Mouse (Mus musculus): ENCODE results near the gene Grik2.

DNA sequence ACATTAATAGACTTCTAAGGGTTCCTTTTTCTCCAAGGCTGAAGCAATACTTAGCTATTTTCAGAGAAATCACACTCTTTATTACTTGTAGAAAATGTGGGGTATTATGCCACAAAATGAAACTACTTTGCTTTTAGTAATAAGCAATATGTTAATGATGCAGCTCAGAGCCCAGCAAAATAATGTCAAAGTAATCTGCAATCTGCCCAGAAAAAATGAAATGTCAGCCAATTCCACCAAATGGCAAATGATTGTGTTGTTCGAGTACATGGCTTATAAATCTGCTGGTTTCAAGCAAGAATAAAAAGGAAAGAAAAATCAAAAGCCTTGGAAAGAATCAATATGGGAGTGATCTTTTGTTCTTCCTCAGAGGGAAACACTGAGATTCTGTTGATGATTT is 136.2 kb downstream of the Grik2 start:
- TF ChIP-seq E2F4 (IDR thresholded peaks at IDR 0.05; ENCODE audit: insufficient read depth), result no peak
- TF ChIP-seq MAX (IDR thresholded peaks at IDR 0.05; ENCODE audit: low read depth), result no peak
- TF ChIP-seq POLR2A (IDR thresholded peaks at IDR 0.05; ENCODE audit: insufficient read length, low read depth), result no peak
- no peak for TF ChIP-seq MYOD1 (IDR thresholded peaks at IDR 0.05; ENCODE audit: control insufficient read depth in 1 of 3, insufficient read length in 2 of 3, low read depth in 2 of 3)
- no peak for TF ChIP-seq MYOG (IDR thresholded peaks at IDR 0.05; ENCODE audit: control insufficient read depth in 1 of 3, insufficient read depth in 1 of 3, insufficient read length in 2 of 3, low read depth in 2 of 3)
- no peak for TF ChIP-seq REST (IDR thresholded peaks at IDR 0.05; ENCODE audit: insufficient read depth, insufficient read length)
